Mouse (Mus musculus): ENCODE measurements around the gene Foxs1. TPM values are rescaled to one million over a fixed set of nuclear protein-coding genes. Genes with fewer than 3 reads are reported as not detected.

Foxs1 gene
- polyA plus RNA-seq, 1 experiment from 2014 or later = 9.3 TPM

DNA sequence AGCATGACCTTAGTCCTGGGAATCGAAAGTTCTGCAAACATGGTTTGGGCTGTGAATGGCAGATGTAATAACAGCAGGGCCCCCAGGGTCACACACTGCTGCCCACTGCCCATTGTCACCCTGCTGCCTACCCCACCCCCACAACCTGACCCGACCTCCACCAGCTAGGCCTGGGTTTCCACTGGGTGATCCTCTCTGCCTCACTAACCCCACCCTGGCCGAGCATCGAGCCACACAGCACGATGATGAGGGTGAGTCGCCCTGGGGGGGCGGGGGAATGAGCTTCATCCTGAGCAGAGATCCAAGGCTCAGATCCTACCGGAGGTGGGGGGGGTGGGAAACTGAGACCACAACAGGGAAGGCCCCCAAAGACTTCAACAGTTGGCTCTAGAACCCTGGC lies 8.9 kb downstream of the Foxs1 start:
- Histone ChIP-seq H3K9ac (ENCODE audit: low read length) (no peak overlapping the region), H3K4me1 (replicated peaks; ENCODE audit: control insufficient read depth, insufficient read depth, low read length) (peaks cover 22% of the 10 kb centered on the region; the same call in 1 of the 2 replicates), H3K27ac (ENCODE audit: low read length) (no peak overlapping the region), H3K27me3 (ENCODE audit: control insufficient read depth, insufficient read depth, low read depth, low read length) (no peaks in the 10 kb centered on the region), H3K9me3 (ENCODE audit: control insufficient read depth, low read length) (no peaks in the 10 kb centered on the region), H3K4me3 (ENCODE audit: low read length) (no peak overlapping the region), H3K36me3 (ENCODE audit: control insufficient read depth, insufficient read depth, low read length) (no peaks in the 10 kb centered on the region), H3K4me2 (ENCODE audit: low read depth, low read length) (no peak overlapping the region)
- no peak for ATAC-seq (ENCODE audit: low read depth)
- 57% methylated on average over 8 of the region's 8 CpGs for WGBS

DNA sequence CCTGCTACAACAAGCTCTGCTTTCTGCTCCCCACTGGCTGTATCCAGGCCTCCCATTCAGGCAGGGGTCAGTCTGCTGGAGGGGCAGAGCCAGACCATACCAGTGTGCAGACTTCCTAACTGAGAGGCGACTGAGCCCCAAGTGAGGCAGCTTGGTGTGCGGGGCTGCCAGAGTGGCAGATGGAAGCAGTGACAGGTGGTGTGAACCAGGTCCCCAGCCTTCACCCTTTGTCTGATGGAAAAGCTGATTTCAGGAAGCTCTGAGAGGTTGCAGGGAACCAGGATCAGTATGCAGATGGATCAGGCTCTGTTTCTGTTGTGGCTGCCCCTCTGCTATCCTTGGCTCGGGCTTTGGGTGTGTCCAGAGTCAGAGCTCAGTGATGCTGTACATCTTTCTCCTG lies 9.4 kb downstream of the Foxs1 start:
- no peaks in the 10 kb centered on the region for H3K36me3 ChIP-seq (ENCODE audit: control insufficient read depth, insufficient read depth, low read length)
- no peak overlapping the region for H3K4me2 ChIP-seq (ENCODE audit: low read depth, low read length)
- no peak overlapping the region for H3K4me3 ChIP-seq (ENCODE audit: low read length)
- no peaks in the 10 kb centered on the region for H3K27me3 ChIP-seq (ENCODE audit: control insufficient read depth, insufficient read depth, low read depth, low read length)
- H3K9ac ChIP-seq (ENCODE audit: low read length) = no peak overlapping the region
- peaks cover 22% of the 10 kb centered on the region; the same call in 1 of the 2 replicates for H3K4me1 ChIP-seq (replicated peaks; ENCODE audit: control insufficient read depth, insufficient read depth, low read length)
- WGBS = 71% methylated on average over 3 of the region's 3 CpGs
- no peaks in the 10 kb centered on the region for H3K9me3 ChIP-seq (ENCODE audit: control insufficient read depth, low read length)
- H3K27ac ChIP-seq (ENCODE audit: low read length) = no peak overlapping the region
- no peak for ATAC-seq (ENCODE audit: low read depth)

DNA sequence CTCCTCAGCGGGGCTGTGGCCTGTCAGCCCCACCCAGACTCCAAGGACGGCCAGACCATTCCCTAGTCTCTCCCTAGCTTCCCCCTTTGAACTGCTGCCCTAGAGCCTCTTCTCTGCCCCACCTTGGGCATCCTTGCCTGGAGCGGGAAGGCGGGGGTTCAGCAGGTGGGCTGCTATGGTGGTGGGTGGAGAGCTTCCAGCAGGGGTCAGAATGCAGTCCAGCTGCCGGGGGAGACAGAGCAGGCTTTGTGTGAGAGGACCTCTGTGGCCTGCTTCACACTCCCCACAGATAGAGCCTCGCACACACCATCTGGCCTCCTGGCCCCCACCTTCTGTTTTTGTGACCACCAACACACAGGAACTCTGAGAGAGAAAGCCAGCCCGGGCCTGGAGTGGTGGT lies 10.6 kb downstream of the Foxs1 start:
- Histone ChIP-seq H3K4me3 (ENCODE audit: low read length) (no peak overlapping the region), H3K9ac (ENCODE audit: low read length) (no peak overlapping the region), H3K9me3 (ENCODE audit: control insufficient read depth, low read length) (no peaks in the 10 kb centered on the region), H3K36me3 (ENCODE audit: control insufficient read depth, insufficient read depth, low read length) (no peaks in the 10 kb centered on the region), H3K27me3 (ENCODE audit: control insufficient read depth, insufficient read depth, low read depth, low read length) (no peaks in the 10 kb centered on the region), H3K4me1 (replicated peaks; ENCODE audit: control insufficient read depth, insufficient read depth, low read length) (peaks cover 22% of the 10 kb centered on the region; the same call in 1 of the 2 replicates), H3K27ac (ENCODE audit: low read length) (no peak overlapping the region), H3K4me2 (ENCODE audit: low read depth, low read length) (no peak overlapping the region)
- WGBS = 33% methylated on average over 6 of the region's 7 CpGs
- no peak for ATAC-seq (ENCODE audit: low read depth)

DNA sequence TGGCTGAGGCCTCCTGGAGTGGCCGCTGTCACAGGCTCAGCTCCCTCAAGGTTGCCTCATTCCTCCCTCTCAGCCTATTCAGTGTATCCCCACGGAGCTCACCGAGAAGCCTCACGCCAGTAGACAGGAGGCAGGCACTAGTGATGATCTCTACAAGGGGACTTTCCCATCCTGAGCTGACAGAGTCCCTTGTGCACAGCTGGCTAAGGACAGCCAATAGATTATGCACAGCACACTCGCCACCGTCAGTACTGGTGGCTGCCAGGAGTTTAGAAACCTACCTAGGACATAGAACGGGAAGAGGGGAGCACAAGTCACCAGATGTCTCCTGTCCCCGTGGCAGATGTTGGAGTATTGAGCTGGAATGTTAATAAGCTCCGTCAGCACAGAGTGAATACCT lies 15.3 kb downstream of the Foxs1 start:
- H3K27me3 ChIP-seq (ENCODE audit: control insufficient read depth, insufficient read depth, low read depth, low read length) = peaks cover 18% of the 10 kb centered on the region
- no peak overlapping the region for H3K4me3 ChIP-seq (ENCODE audit: low read length)
- H3K9ac ChIP-seq (ENCODE audit: low read length) = no peak overlapping the region
- no peak for ATAC-seq (ENCODE audit: low read depth)
- no peaks in the 10 kb centered on the region for H3K9me3 ChIP-seq (ENCODE audit: control insufficient read depth, low read length)
- H3K4me2 ChIP-seq (ENCODE audit: low read depth, low read length) = no peak overlapping the region
- no peaks in the 10 kb centered on the region; the same call in 1 of the 2 replicates for H3K4me1 ChIP-seq (replicated peaks; ENCODE audit: control insufficient read depth, insufficient read depth, low read length)
- no peak overlapping the region for H3K27ac ChIP-seq (ENCODE audit: low read length)
- WGBS = 43% methylated on average over 9 of the region's 9 CpGs
- H3K36me3 ChIP-seq (ENCODE audit: control insufficient read depth, insufficient read depth, low read length) = no peaks in the 10 kb centered on the region

DNA sequence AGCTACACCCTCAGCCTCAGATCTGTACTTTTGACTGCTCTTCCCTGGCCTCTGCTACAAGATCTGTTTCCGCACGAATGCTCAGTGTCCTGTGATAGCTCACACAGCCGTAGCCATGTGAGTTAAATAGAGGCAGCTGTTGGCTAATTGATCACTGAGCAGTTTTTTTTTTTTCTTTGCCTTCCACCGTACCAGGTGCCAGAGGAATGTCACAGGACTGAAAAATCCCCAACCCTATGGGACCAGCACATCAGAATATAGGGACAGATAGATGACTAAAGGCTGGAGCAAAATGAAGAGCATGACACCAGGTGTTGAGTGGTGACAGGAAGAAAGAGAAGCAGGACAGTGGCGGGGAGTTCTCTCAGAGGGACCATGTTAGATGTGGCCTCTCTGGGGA lies 16.9 kb downstream of the Foxs1 start:
- H3K27me3 ChIP-seq (ENCODE audit: control insufficient read depth, insufficient read depth, low read depth, low read length) = peaks cover 32% of the 10 kb centered on the region
- no peak overlapping the region for H3K4me3 ChIP-seq (ENCODE audit: low read length)
- no peaks in the 10 kb centered on the region for H3K36me3 ChIP-seq (ENCODE audit: control insufficient read depth, insufficient read depth, low read length)
- no peak overlapping the region for H3K27ac ChIP-seq (ENCODE audit: low read length)
- WGBS = 51% methylated on average over 5 of the region's 5 CpGs
- H3K4me1 ChIP-seq (replicated peaks; ENCODE audit: control insufficient read depth, insufficient read depth, low read length) = no peaks in the 10 kb centered on the region; the same call in 1 of the 2 replicates
- no peaks in the 10 kb centered on the region for H3K9me3 ChIP-seq (ENCODE audit: control insufficient read depth, low read length)
- H3K9ac ChIP-seq (ENCODE audit: low read length) = no peak overlapping the region
- no peak overlapping the region for H3K4me2 ChIP-seq (ENCODE audit: low read depth, low read length)
- ATAC-seq (ENCODE audit: low read depth) = no peak

GRCm38 (mm10) chr2:152915453-152915852 lies 17.6 kb downstream of the Foxs1 start:
- Histone ChIP-seq H3K4me3 (ENCODE audit: low read length) (no peak overlapping the region), H3K27me3 (ENCODE audit: control insufficient read depth, insufficient read depth, low read depth, low read length) (peaks cover 34% of the 10 kb centered on the region), H3K36me3 (ENCODE audit: control insufficient read depth, insufficient read depth, low read length) (no peaks in the 10 kb centered on the region), H3K4me1 (replicated peaks; ENCODE audit: control insufficient read depth, insufficient read depth, low read length) (no peaks in the 10 kb centered on the region; the same call in 1 of the 2 replicates), H3K9me3 (ENCODE audit: control insufficient read depth, low read length) (no peaks in the 10 kb centered on the region), H3K27ac (ENCODE audit: low read length) (no peak overlapping the region), H3K9ac (ENCODE audit: low read length) (no peak overlapping the region), H3K4me2 (ENCODE audit: low read depth, low read length) (no peak overlapping the region)
- no peak for ATAC-seq (ENCODE audit: low read depth)
- WGBS = 54% methylated on average over 4 of the region's 4 CpGs

DNA sequence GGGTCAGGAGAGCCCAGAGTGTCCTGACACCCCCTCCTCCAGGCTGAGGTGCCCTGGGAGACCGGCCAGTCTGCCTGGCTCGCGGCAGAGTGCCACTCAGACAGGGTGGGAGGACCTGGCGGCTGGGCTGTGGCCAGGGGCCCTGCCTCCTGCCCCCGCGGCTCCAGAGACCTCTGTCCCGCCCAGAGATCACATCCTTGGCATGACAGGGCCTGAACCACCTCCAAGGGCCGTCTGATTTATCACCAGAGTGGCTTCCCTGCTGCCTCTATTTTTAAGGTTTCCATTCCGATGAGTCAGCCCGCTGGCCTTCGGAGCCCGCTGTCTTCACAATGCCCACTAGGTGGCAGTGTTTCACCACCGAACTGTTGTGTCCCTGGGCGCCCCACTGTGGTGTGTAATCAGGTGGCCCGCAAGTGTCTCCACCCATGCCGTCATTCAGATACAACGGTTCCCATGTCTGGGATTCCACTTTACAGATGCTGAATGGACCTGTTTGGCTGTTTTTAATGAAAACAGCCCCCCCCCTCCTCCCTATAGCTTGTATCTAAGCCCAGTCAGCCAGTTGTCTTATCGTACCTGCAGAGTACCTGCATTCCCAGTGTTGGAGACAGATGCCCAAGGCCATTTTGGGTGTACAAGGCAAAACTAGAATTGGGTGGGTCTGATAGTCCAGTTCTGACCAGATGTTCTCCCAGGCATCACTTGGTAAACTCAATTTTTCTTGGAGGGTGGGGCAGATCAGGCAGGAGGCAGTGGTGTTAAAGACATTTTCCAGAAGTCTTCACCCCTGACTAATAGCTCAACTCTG lies 18.5 kb downstream of the Foxs1 start:
- no peak overlapping the region for H3K9ac ChIP-seq (ENCODE audit: low read length)
- no peak overlapping the region for H3K27ac ChIP-seq (ENCODE audit: low read length)
- peaks cover 34% of the 10 kb centered on the region for H3K27me3 ChIP-seq (ENCODE audit: control insufficient read depth, insufficient read depth, low read depth, low read length)
- no peak overlapping the region for H3K4me3 ChIP-seq (ENCODE audit: low read length)
- H3K4me2 ChIP-seq (ENCODE audit: low read depth, low read length) = peak overlapping the region; percentile 33; the same call in 1 of the 2 replicates
- H3K9me3 ChIP-seq (ENCODE audit: control insufficient read depth, low read length) = no peaks in the 10 kb centered on the region
- no peaks in the 10 kb centered on the region; the same call in 1 of the 2 replicates for H3K4me1 ChIP-seq (replicated peaks; ENCODE audit: control insufficient read depth, insufficient read depth, low read length)
- H3K36me3 ChIP-seq (ENCODE audit: control insufficient read depth, insufficient read depth, low read length) = no peaks in the 10 kb centered on the region
- peak; percentile 68 for ATAC-seq (ENCODE audit: low read depth)
- WGBS = 3% methylated on average over 18 of the region's 18 CpGs

DNA sequence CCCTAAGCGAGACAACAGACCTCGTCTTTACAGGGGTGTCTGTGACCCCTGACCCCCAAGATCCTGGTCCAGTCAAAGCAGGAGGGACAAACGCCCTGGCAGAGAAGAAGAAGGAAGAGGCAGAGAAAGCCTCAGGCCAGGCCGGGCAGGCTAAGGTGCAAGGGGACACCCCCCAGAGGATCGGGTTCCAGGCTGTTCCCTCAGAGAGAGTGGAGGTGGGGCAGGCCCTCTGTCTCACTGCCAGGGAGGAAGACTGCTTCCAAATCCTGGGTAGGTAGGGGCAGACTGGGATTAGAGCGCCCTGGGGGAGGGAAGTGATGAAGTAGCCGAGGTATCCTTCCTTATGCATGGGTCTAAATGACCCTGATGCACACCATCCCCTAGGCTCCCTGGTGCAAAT lies 19.5 kb downstream of the Foxs1 start:
- H3K4me3 ChIP-seq (ENCODE audit: low read length) = no peak overlapping the region
- no peak overlapping the region for H3K4me2 ChIP-seq (ENCODE audit: low read depth, low read length)
- no peak overlapping the region for H3K27ac ChIP-seq (ENCODE audit: low read length)
- no peaks in the 10 kb centered on the region for H3K9me3 ChIP-seq (ENCODE audit: control insufficient read depth, low read length)
- H3K27me3 ChIP-seq (ENCODE audit: control insufficient read depth, insufficient read depth, low read depth, low read length) = peaks cover 34% of the 10 kb centered on the region
- ATAC-seq (ENCODE audit: low read depth) = no peak
- H3K36me3 ChIP-seq (ENCODE audit: control insufficient read depth, insufficient read depth, low read length) = no peaks in the 10 kb centered on the region
- no peaks in the 10 kb centered on the region; the same call in 1 of the 2 replicates for H3K4me1 ChIP-seq (replicated peaks; ENCODE audit: control insufficient read depth, insufficient read depth, low read length)
- WGBS = 25% methylated on average over 7 of the region's 7 CpGs
- H3K9ac ChIP-seq (ENCODE audit: low read length) = no peak overlapping the region

GRCm38 (mm10) chr2:152911432-152911831 lies 21.6 kb downstream of the Foxs1 start:
- H3K4me3 ChIP-seq (ENCODE audit: low read length) = no peak overlapping the region
- no peak overlapping the region for H3K27ac ChIP-seq (ENCODE audit: low read length)
- ATAC-seq (ENCODE audit: low read depth) = no peak
- no peaks in the 10 kb centered on the region for H3K36me3 ChIP-seq (ENCODE audit: control insufficient read depth, insufficient read depth, low read length)
- no peaks in the 10 kb centered on the region for H3K9me3 ChIP-seq (ENCODE audit: control insufficient read depth, low read length)
- H3K27me3 ChIP-seq (ENCODE audit: control insufficient read depth, insufficient read depth, low read depth, low read length) = peaks cover 28% of the 10 kb centered on the region
- 26% methylated on average over 6 of the region's 6 CpGs for WGBS
- H3K9ac ChIP-seq (ENCODE audit: low read length) = no peak overlapping the region
- H3K4me2 ChIP-seq (ENCODE audit: low read depth, low read length) = no peak overlapping the region
- peaks cover 9% of the 10 kb centered on the region for H3K4me1 ChIP-seq (replicated peaks; ENCODE audit: control insufficient read depth, insufficient read depth, low read length)

Measured in lung, embryonic 16.5 days (tissue).